Mouse (Mus musculus) frontal cortex, postnatal 36 days (tissue): ENCODE data around the gene Slc35f6.

Experiments used
- DNase-seq, 2 experiments: peaks; one replicate each; pipeline ENCODE4 v3.0.0; 2022; ENCODE audit warnings: low spot score in 2 of 2

Slc35f6 gene

DNA sequence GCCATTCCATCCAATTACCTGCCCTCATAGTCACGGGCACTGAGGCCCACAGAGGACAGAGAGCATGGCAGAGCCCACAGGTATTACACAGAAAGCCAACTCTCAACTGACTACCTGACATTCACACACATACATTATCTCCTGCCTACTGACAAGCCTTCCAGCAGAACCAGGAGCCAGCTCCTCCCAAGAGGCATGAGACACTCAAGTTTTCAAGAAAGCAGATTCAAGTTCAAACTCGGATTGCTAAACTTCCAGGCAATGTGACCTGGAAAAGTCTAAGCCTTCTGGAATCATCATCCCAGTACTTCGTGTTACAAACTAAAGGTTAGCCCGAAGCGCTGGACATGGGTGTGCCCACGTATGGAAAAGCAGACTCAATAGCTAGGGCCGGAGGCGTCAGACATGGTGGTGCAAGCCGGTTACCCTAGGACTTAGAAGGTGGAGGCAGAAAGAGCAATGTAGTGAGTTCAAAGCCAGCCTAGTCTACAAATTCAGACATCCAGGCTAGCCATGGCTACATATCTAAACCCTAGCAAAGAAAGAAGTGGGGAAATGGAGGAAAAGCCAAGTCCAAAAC is 26.4 kb upstream of the Slc35f6 start:
- DNase-seq: no peak

DNA sequence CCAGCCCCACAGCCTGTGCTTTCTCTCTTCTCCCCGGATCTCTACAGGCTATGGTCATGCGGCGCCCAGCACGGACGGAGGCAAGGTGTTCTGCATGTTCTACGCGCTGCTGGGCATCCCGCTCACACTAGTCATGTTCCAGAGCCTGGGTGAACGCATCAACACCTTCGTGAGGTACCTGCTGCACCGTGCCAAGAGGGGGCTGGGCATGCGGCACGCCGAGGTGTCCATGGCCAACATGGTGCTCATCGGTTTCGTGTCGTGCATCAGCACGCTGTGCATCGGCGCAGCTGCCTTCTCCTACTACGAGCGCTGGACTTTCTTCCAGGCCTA is 25.9 kb upstream of the Slc35f6 start:
- DNase-seq: no peak

- no peak for DNase-seq
Measured at GRCm38 (mm10) chr5:30622177-30622840, 25.4 kb upstream of the Slc35f6 start.

DNA sequence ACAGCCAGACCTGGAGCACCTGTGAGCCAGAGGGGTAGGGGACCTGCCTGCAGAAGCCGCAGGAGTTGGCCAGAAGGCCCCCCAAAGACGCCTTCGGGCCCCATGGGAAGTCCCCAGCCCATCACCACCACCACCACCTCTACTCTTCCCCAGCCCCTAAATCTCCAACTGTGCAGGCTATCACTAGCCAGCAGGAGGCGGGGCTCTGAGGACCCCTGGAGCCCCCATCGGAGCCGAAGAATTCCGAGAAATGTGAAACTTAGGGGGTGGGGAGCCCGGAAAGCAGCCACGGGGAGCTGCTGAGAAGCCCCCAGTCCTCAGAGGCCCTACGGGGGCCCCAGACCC is 24.9 kb upstream of the Slc35f6 start:
- no peak for DNase-seq

DNA sequence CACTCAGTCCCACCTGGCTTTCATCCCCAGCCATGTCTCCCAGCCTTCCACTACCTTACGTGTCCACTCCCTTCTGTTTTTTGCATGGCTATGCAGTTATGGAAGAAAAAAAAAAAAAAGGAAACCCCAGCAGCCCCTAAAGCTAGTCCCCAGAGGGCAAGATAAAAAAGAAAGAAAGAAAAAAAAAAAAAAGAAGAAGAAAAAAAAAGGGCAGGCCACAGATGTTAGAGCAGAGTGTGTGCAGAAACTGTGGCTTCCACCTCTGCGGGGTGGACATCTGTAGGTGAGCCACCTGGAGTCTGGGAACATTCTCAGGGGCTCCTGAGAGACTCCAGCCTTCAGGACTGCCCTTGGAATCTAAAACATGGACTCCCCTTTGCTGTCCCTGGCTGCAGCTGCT is 24.4 kb upstream of the Slc35f6 start:
- no peak for DNase-seq

DNA sequence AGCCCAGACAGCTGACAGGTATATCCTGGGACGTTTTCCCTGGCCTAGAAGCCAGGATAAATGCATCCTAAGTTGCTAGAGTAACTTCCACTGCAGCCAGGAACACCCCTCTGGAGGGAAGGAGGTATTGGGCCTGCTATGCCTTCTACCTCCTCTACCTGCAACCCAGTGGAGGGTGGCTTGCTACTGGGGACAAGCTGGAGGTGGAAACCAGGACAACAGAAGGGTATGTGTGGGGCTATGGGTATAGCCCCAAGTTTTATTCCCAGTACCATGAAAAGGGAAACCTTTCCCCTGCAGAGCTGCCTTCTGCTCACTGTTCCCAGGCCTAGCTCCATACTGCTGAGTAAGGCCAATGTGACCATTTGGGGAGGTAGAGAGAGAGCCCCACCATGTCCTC is 23.4 kb upstream of the Slc35f6 start:
- DNase-seq: no peak

DNA sequence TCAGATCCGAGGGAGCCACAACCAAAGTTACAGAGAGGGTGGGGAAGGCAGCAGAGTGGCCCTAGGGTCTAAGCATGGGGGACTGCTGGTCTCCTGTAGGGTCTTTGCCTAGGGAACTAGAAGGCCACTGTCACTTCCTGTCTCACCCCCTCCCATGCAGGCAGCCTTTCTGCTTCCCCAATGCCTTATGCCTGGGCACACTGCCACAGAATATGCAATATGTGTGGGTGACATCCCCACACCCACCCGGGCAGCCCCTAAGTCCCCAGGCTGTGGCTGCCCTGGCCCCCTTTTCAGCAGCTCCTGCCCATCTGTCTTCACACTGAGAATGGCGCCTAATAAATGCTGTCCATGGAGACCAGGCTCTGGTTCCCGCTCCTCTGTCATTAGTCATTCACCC is 22.8 kb upstream of the Slc35f6 start:
- DNase-seq: no peak

DNA sequence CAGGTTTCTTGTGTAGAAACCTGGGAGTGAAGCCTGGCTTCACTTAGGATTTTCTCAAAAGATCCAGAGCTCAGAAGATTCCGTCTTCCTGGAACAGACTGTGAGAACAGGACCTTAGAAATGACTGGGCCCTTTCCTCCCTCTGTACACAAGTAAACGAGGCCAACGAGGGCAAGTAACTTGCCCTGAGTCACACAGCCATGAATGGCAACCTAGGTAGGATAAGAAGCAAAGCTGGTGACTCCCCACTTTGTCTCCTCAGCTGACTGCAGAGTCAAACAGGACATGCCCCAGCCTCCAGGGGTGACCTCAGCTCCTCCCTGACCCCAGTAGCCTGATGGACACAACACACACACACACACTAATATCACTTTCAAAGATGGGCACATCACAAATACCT is 22.4 kb upstream of the Slc35f6 start:
- no peak for DNase-seq

DNA sequence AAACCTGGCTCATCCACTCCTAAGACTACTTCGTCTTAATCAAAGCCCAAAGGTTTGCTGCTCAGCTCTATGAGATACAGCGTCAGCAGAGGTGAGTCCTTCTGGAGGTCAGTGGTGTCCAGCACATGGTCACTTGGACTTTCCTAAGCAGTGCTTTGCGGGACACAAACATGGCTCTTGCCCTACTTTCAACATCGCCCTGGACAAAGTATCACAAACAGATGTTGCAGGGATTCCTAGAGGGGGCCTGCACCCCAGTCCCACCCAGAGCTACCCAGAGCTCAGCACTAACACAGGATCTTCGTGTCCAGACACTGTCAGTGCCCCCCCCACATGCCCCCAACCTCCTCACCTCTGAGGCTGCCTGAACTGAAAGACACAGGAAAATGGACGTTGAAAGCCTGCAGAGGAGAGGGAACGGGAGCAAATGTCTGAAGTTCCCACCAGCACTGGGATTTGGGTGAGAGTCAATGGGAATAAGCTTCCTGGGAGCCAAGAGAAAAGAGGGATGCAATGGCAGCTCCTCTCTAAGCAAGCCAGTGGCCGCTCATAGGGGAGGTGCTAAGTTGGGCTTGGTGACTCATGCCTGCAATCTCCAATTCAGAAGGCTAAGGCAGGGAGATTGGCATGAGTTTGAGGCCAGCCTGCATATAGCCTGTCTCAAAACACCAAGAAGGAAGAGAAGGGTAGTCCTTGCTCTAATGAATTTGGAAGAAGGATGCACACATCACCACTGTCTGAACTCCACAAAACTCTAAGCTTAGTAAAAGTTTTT is 21.2 kb upstream of the Slc35f6 start:
- no peak for DNase-seq

DNA sequence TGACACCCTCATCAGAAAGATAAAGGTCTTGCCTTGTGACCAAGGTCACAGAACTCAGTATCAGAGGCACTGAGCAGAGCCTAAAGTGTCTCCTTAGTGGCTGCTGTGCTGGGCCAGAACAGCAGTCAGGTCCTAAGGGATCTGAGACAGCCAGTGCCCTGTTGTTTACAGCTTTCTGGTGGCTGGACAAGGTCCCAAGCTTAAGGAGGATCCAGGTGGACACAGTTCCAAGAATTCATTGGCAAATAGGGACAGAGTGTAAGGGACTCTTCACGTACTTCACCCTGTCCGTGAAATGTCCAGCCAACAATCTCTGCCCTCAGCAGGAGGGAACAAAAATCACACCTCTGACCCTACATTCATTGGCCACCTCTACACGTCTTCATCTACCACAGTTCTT is 19.2 kb upstream of the Slc35f6 start:
- DNase-seq: no peak

DNA sequence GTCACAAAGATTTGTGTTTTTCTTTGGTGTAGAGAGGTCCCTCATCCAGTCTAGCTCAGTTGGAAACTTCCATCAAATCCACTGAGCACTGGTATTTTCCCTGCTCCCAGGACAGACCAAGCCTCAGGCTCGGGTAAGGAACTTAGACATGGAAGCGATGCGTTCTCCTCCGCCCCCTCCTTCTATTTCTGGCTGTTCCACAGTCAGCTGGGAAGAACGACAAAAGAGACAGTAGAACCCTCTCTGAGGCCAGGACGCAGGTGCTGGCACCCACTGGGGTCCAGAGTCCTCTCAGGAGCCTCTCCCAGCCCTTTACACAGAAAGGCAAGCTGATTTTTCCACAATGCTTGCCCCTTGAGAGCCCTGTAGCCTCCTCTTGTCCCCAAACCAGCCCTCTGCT is 17.3 kb upstream of the Slc35f6 start:
- DNase-seq: peak; percentile 53 to 66

DNA sequence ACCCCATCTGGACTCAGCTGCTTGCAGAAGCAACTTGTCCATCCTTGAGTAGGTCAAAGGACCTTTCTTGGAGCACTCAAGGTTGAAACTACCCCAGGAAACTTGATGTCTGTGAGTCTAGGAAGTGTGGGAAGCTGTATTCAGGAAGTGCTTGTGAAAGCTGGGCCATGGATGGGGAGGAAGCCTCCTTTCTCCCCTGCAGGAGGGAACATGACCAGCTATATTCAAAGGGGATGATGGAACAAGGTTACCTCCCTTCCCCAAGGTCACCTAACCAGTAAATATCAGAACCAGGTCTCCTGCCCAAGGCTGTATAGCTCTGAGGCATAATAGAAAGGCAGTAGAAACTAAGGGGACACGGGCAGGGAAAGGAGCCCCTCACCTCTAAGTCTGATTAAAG is 15.6 kb upstream of the Slc35f6 start:
- DNase-seq: no peak

DNA sequence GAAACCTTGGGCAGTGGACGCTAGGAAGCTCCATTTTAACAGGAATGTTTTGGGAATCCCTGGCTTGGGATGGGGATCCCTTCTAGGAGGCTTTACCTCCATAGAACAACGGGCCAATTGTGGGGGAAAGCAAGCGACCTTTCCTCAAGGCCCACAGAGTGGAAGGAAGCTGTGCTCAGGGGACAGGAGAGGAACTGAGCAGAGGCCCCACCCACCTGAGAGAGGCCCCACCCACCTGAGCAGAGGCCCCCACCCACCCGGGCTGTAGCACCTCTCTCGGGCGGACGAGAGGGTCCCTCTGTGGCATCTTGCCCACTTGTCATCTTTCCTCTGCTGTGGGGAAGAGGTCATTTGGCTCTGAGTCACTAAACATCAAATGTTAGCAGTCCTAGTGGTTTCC is 10.7 kb upstream of the Slc35f6 start:
- no peak for DNase-seq

GRCm38 (mm10) chr5:30638041-30638440 is 9.7 kb upstream of the Slc35f6 start:
- DNase-seq: peak; percentile 81 to 85

GRCm38 (mm10) chr5:30643477-30644179 is 4.1 kb upstream of the Slc35f6 start:
- peak; percentile 51 to 57 for DNase-seq

DNA sequence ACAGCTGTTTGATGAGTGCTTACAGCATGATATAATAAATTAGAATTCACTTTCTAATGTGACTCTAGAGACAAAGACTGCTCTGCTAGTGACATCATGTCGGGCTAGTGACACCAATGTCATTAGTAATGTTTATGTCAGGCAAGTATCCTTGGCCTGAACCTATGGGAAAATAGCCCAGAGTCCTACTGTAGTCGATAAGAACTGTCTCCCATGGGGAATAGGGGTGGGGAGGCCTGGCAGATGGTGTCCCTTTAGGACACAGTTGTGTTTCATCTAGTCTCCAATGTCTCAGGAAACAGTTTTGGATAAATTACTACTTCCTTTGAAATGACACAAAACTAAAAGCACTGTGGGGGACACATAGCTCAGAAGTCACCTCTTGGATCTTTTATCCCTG is 1.7 kb upstream of the Slc35f6 start:
- DNase-seq: no peak

- DNase-seq: no peak
Measured at GRCm38 (mm10) chr5:30647396-30647795, 337 bp upstream of the Slc35f6 start.

- no peak for DNase-seq
Measured at GRCm38 (mm10) chr5:30649558-30649957, 1.8 kb downstream of the Slc35f6 start.

GRCm38 (mm10) chr5:30650756-30651155 is 3.0 kb downstream of the Slc35f6 start:
- DNase-seq: no peak

GRCm38 (mm10) chr5:30651554-30651953 is 3.8 kb downstream of the Slc35f6 start:
- no peak for DNase-seq

DNA sequence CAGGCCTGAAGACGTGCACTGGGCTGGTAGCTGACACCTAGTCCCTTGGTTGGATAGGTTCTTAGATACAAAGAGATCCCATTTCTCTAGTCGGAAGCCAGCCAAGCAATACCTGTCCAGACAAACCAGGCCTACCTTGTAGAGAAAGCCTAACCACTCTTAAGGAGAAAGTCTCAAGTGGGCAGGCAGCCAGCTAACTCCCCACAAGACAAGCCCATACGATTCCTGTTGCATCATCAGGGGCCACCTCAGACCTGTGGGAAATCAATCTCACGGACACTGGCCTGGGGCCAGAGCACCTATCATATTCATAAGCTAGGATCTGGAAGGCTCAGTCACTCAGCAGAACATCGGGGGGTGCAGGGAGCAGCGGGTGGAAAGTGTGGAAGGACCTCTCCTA is 5.5 kb downstream of the Slc35f6 start:
- DNase-seq: no peak

DNA sequence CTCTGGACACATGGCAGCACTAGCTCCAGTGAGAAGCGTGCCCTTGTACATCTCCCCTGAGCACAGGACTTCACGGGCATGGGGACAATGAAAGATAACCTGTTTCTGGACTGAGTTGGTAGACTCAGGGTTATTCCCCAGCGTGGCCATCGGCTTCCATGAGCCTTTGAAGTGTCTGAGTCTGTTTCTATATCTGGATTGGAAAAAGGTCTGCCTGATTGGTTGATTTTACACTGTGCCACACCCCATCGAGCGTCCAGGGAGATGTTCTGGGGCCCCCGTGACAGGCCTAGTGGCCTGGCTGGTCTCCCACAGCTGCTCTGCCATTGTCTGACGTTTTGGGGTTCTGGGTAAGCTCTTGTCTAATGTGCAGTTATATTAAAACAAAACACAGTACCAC is 7.3 kb downstream of the Slc35f6 start:
- no peak for DNase-seq
